Mouse (Mus musculus): Measurements from ENCODE around the gene Serpina9. TPM values are rescaled to one million over a fixed set of nuclear protein-coding genes. Genes with fewer than 3 reads are reported as not detected.
"Not testable (repeated sequence)": the region's sequence is repeated elsewhere in the genome, so short reads cannot be mapped to it uniquely, and the experiment has no call there.

The Serpina9 gene
- total RNA-seq, 4 experiments from 2014 or later: 0.10 to 0.32 (median 0.14) TPM

GRCm38 (mm10) chr12:103992945-103993344 lies 20.6 kb downstream of the Serpina9 start:
- DNase-seq (ENCODE audit: low spot score in 2 of 2): peak; percentile 28 to 50

- no peak for DNase-seq (ENCODE audit: low spot score in 2 of 2)
Measured at GRCm38 (mm10) chr12:103989857-103990256, 23.7 kb downstream of the Serpina9 start, which contains the start of gene Serpina11. TSS of gene Serpina11 (minus strand) at chr12:103989957.

- no peak for DNase-seq (ENCODE audit: low spot score in 2 of 2)
Measured at GRCm38 (mm10) chr12:103989514-103989767, 24.1 kb downstream of the Serpina9 start.

- DNase-seq (ENCODE audit: low spot score in 2 of 2): no peak
Measured at GRCm38 (mm10) chr12:103988754-103989513, 24.6 kb downstream of the Serpina9 start.

GRCm38 (mm10) chr12:103985868-103986267 lies 27.7 kb downstream of the Serpina9 start:
- no peak for DNase-seq (ENCODE audit: low spot score in 2 of 2)

GRCm38 (mm10) chr12:103984935-103985334 lies 28.6 kb downstream of the Serpina9 start:
- DNase-seq (ENCODE audit: low spot score in 2 of 2): peak in 1 of 2 experiments; percentile 72

GRCm38 (mm10) chr12:103981646-103982360 lies 31.8 kb downstream of the Serpina9 start:
- DNase-seq (ENCODE audit: low spot score in 2 of 2): peak; percentile 40 to 54

- no peak for DNase-seq (ENCODE audit: low spot score in 2 of 2)
Measured at GRCm38 (mm10) chr12:103978294-103978693, 35.3 kb downstream of the Serpina9 start.

- no peak for DNase-seq (ENCODE audit: low spot score in 2 of 2)
Measured at GRCm38 (mm10) chr12:103977846-103978245, 35.7 kb downstream of the Serpina9 start.

- no peak for DNase-seq (ENCODE audit: low spot score in 2 of 2)
Measured at GRCm38 (mm10) chr12:103977060-103977459, 36.5 kb downstream of the Serpina9 start.

GRCm38 (mm10) chr12:103971080-103971479 lies 42.5 kb downstream of the Serpina9 start:
- DNase-seq (ENCODE audit: low spot score in 2 of 2): no peak

GRCm38 (mm10) chr12:103969577-103970116 lies 43.9 kb downstream of the Serpina9 start:
- DNase-seq (ENCODE audit: low spot score in 2 of 2): no peak

- no peak for DNase-seq (ENCODE audit: low spot score in 2 of 2)
Measured at GRCm38 (mm10) chr12:103966761-103967160, 46.8 kb downstream of the Serpina9 start.

GRCm38 (mm10) chr12:103963288-103963687 lies 50.3 kb downstream of the Serpina9 start:
- no peak for DNase-seq (ENCODE audit: low spot score in 2 of 2)

GRCm38 (mm10) chr12:103962860-103963259 lies 50.7 kb downstream of the Serpina9 start:
- no peak for DNase-seq (ENCODE audit: low spot score in 2 of 2)

GRCm38 (mm10) chr12:103962337-103962736 lies 51.2 kb downstream of the Serpina9 start:
- DNase-seq (ENCODE audit: low spot score in 2 of 2): no peak

GRCm38 (mm10) chr12:103961716-103962115 lies 51.8 kb downstream of the Serpina9 start:
- DNase-seq (ENCODE audit: low spot score in 2 of 2): no peak

- no peak for DNase-seq (ENCODE audit: low spot score in 2 of 2)
Measured at GRCm38 (mm10) chr12:103958798-103959197, 54.8 kb downstream of the Serpina9 start, which contains the start of gene Serpina1e. TSS of gene Serpina1e (minus strand) at chr12:103958975.

GRCm38 (mm10) chr12:103956555-103956954 lies 57.0 kb downstream of the Serpina9 start:
- not testable (repeated sequence) for DNase-seq (ENCODE audit: low spot score in 2 of 2)

GRCm38 (mm10) chr12:103952972-103953371 lies 60.6 kb downstream of the Serpina9 start:
- not testable (repeated sequence) for DNase-seq (ENCODE audit: low spot score in 2 of 2)

GRCm38 (mm10) chr12:103946243-103946642 lies 67.3 kb downstream of the Serpina9 start:
- DNase-seq (ENCODE audit: low spot score in 2 of 2): no peak
